Mouse (Mus musculus): ENCODE data around the gene Vmn1r197. TPM values are rescaled to one million over a fixed set of nuclear protein-coding genes. Genes with fewer than 3 reads are reported as not detected.

Vmn1r197 gene
- polyA plus RNA-seq (2014; fragmentation: Illumina TruSeq; extraction: RNeasy Lipid Tissue Mini Kit (QIAGEN cat#74804); ENCODE audit: low read depth, low replicate concordance), result not detected

GRCm38 (mm10) chr13:22324289-22324688 lies at the start of gene Vmn1r197:
TSS of gene Vmn1r197 (plus strand) at chr13:22324589.

GRCm38 (mm10) chr13:22289620-22290019 lies 34.8 kb upstream of the Vmn1r197 start, which contains the start of gene Vmn1r196:
TSS of gene Vmn1r196 (plus strand) at chr13:22289920.

GRCm38 (mm10) chr13:22350064-22350463 lies 25.7 kb downstream of the Vmn1r197 start, which contains the start of gene Vmn1r198:
TSS of gene Vmn1r198 (plus strand) at chr13:22350364.

GRCm38 (mm10) chr13:22379518-22379917 lies 55.1 kb downstream of the Vmn1r197 start, which contains the start of gene Vmn1r199:
TSS of gene Vmn1r199 (plus strand) at chr13:22379818.

Other genes with a start within 250 kb of the Vmn1r197 start
- not detected for gene Vmn1r188, start 240.1 kb upstream of the Vmn1r197 start, polyA plus RNA-seq (2014; fragmentation: Illumina TruSeq; extraction: RNeasy Lipid Tissue Mini Kit (QIAGEN cat#74804); ENCODE audit: low read depth, low replicate concordance)
- not detected for gene Vmn1r189, start 218.8 kb upstream of the Vmn1r197 start, polyA plus RNA-seq (2014; fragmentation: Illumina TruSeq; extraction: RNeasy Lipid Tissue Mini Kit (QIAGEN cat#74804); ENCODE audit: low read depth, low replicate concordance)
- gene Vmn1r191, start 140.6 kb upstream of the Vmn1r197 start, polyA plus RNA-seq (2014; fragmentation: Illumina TruSeq; extraction: RNeasy Lipid Tissue Mini Kit (QIAGEN cat#74804); ENCODE audit: low read depth, low replicate concordance), result not detected
- not detected for gene Vmn1r192, start 133.4 kb upstream of the Vmn1r197 start, polyA plus RNA-seq (2014; fragmentation: Illumina TruSeq; extraction: RNeasy Lipid Tissue Mini Kit (QIAGEN cat#74804); ENCODE audit: low read depth, low replicate concordance)
- not detected for gene Vmn1r193, start 101.4 kb upstream of the Vmn1r197 start, polyA plus RNA-seq (2014; fragmentation: Illumina TruSeq; extraction: RNeasy Lipid Tissue Mini Kit (QIAGEN cat#74804); ENCODE audit: low read depth, low replicate concordance)
- gene Vmn1r194, start 80.4 kb upstream of the Vmn1r197 start, polyA plus RNA-seq (2014; fragmentation: Illumina TruSeq; extraction: RNeasy Lipid Tissue Mini Kit (QIAGEN cat#74804); ENCODE audit: low read depth, low replicate concordance), result not detected
- not detected for gene Vmn1r195, start 54.1 kb upstream of the Vmn1r197 start, polyA plus RNA-seq (2014; fragmentation: Illumina TruSeq; extraction: RNeasy Lipid Tissue Mini Kit (QIAGEN cat#74804); ENCODE audit: low read depth, low replicate concordance)
- gene Vmn1r196, start 34.7 kb upstream of the Vmn1r197 start, polyA plus RNA-seq (2014; fragmentation: Illumina TruSeq; extraction: RNeasy Lipid Tissue Mini Kit (QIAGEN cat#74804); ENCODE audit: low read depth, low replicate concordance), result not detected
- not detected for gene Vmn1r198, start 25.8 kb downstream of the Vmn1r197 start, polyA plus RNA-seq (2014; fragmentation: Illumina TruSeq; extraction: RNeasy Lipid Tissue Mini Kit (QIAGEN cat#74804); ENCODE audit: low read depth, low replicate concordance)
- not detected for gene Vmn1r199, start 55.2 kb downstream of the Vmn1r197 start, polyA plus RNA-seq (2014; fragmentation: Illumina TruSeq; extraction: RNeasy Lipid Tissue Mini Kit (QIAGEN cat#74804); ENCODE audit: low read depth, low replicate concordance)
- gene Vmn1r200, start 65.8 kb downstream of the Vmn1r197 start, polyA plus RNA-seq (2014; fragmentation: Illumina TruSeq; extraction: RNeasy Lipid Tissue Mini Kit (QIAGEN cat#74804); ENCODE audit: low read depth, low replicate concordance), result not detected
- gene Vmn1r201, start 147.3 kb downstream of the Vmn1r197 start, polyA plus RNA-seq (2014; fragmentation: Illumina TruSeq; extraction: RNeasy Lipid Tissue Mini Kit (QIAGEN cat#74804); ENCODE audit: low read depth, low replicate concordance), result not detected
- not detected for gene Vmn1r202, start 180.8 kb downstream of the Vmn1r197 start, polyA plus RNA-seq (2014; fragmentation: Illumina TruSeq; extraction: RNeasy Lipid Tissue Mini Kit (QIAGEN cat#74804); ENCODE audit: low read depth, low replicate concordance)
- gene Vmn1r203, start 193.5 kb downstream of the Vmn1r197 start, polyA plus RNA-seq (2014; fragmentation: Illumina TruSeq; extraction: RNeasy Lipid Tissue Mini Kit (QIAGEN cat#74804); ENCODE audit: low read depth, low replicate concordance), result not detected
- not detected for gene Vmn1r204, start 228.6 kb downstream of the Vmn1r197 start, polyA plus RNA-seq (2014; fragmentation: Illumina TruSeq; extraction: RNeasy Lipid Tissue Mini Kit (QIAGEN cat#74804); ENCODE audit: low read depth, low replicate concordance)

Data from kidney, adult 10 weeks (tissue).